Mouse (Mus musculus): ENCODE measurements around the gene Chrne.

- TF ChIP-seq POLR2A (IDR thresholded peaks at IDR 0.05; ENCODE audit: low read depth, low read length): no peak
- no peak for TF ChIP-seq CTCF (IDR thresholded peaks at IDR 0.05; ENCODE audit: extremely low read depth, insufficient read depth, insufficient read length, insufficient replicate concordance)
These were observed 21.7 kb downstream of the Chrne start for GRCm38 (mm10) chr11:70597301-70597700.

Measured in spleen, adult 2 months (tissue).